Comparison of ENCODE assay signal across 9 mouse cellular contexts in genomic region chr15:98891198-98891742, GRCm38 (mm10). TPM values are rescaled to one million over a fixed set of nuclear protein-coding genes. Genes with fewer than 3 reads are reported as not detected.
DNase-seq lines count a peak whose midpoint lies in the region; ATAC-seq lines count a peak whose summit lies in the region.
"Had no signal": no experiment of that assay in that cellular context is flagged by ENCODE, and none has a peak within 500 bp of the region (broad histone marks: within the 10 kb centered on the region; RNA-seq: fewer than 3 reads in every experiment).

No protein-coding gene starts in this region.

- no peak overlapping the region for H3K9ac ChIP-seq in kidney, embryonic 14.5 days (ENCODE audit: low read depth, low read length)
- no peak overlapping the region for H3K9ac ChIP-seq in limb, embryonic 12.5 days (replicated peaks)

- no peaks in the 10 kb centered on the region for H3K9me3 ChIP-seq in kidney, embryonic 14.5 days (ENCODE audit: control insufficient read depth, low read length)
- no peaks in the 10 kb centered on the region for H3K9me3 ChIP-seq in limb, embryonic 12.5 days

- peak overlapping the region; percentile 34 for H3K4me2 ChIP-seq in kidney, embryonic 14.5 days (replicated peaks; ENCODE audit: low read depth, low read length)
- H3K4me2 ChIP-seq in limb, embryonic 12.5 days, result peak overlapping the region; percentile 23; the same call in 1 of the 2 replicates

- DNase-seq in kidney, postnatal 36 days, result no peak
- DNase-seq in ES-CJ7 (ENCODE audit: low read depth, low spot score), result peak; percentile 90
- peak; percentile 13 for DNase-seq in embryo, embryonic 9.5 days (ENCODE audit: extremely low spot score)
- no peak for DNase-seq in spleen, postnatal 14 days (ENCODE audit: low spot score in 2 of 2)
- no peak for DNase-seq in layer of hippocampus, postnatal 14 days (ENCODE audit: low spot score in 2 of 2)
- DNase-seq in urinary bladder, postnatal 4 days (ENCODE audit: low spot score in 2 of 2), result no peak
- DNase-seq: thymus, postnatal 25 days had no signal

- H3K36me3 ChIP-seq in kidney, embryonic 14.5 days (ENCODE audit: control insufficient read depth, insufficient read depth, low read length), result no peaks in the 10 kb centered on the region
- no peaks in the 10 kb centered on the region for H3K36me3 ChIP-seq in limb, embryonic 12.5 days

- H3K27me3 ChIP-seq in kidney, embryonic 14.5 days (ENCODE audit: control insufficient read depth, insufficient read depth, low read length), result peaks cover 40% of the 10 kb centered on the region
- H3K27me3 ChIP-seq in limb, embryonic 12.5 days, result peaks cover 62% of the 10 kb centered on the region

- no peak for ATAC-seq in kidney, embryonic 14.5 days (ENCODE audit: low FRiP score, low TSS enrichment)
- no peak for ATAC-seq in limb, embryonic 12.5 days (ENCODE audit: insufficient number of reproducible peaks, insufficient read depth, low FRiP score, low TSS enrichment, low read depth)

- WGBS in kidney, embryonic 14.5 days, result 14% methylated on average over 19 of the region's 19 CpGs
- 12% methylated on average over 19 of the region's 19 CpGs for WGBS in limb, embryonic 12.5 days

- H3K27ac ChIP-seq in kidney, embryonic 14.5 days (ENCODE audit: low read depth, low read length), result no peak overlapping the region
- H3K27ac ChIP-seq in limb, embryonic 12.5 days, result no peak overlapping the region

- peak overlapping the region; percentile 17; the same call in 1 of the 2 replicates for H3K4me3 ChIP-seq in kidney, embryonic 14.5 days (ENCODE audit: low read length)
- H3K4me3 ChIP-seq in limb, embryonic 12.5 days (replicated peaks), result no peak overlapping the region; the same call in 1 of the 2 replicates

- peaks cover 26% of the 10 kb centered on the region for H3K4me1 ChIP-seq in kidney, embryonic 14.5 days (ENCODE audit: control insufficient read depth, insufficient read depth, low read length)
- peaks cover 25% of the 10 kb centered on the region for H3K4me1 ChIP-seq in limb, embryonic 12.5 days (replicated peaks)

RNA-seq across cellular contexts. Expression of gene Rhebl1, which starts 3.1 kb away (rescaled TPM):
- 14.4 and 22.4 TPM in 2 replicates for polyA plus RNA-seq in kidney, embryonic 14.5 days (2014; fragmentation: Nextera tagmentation; extraction: Ambion mirVana)
- polyA plus RNA-seq in limb, embryonic 12.5 days (2016; fragmentation: Nextera tagmentation; extraction: Ambion mirVana), result 23.9 and 25.8 TPM in 2 replicates
- total RNA-seq in layer of hippocampus, postnatal 14 days (2021), result 1 to 10 TPM; 8.1 to 9.3 TPM

RNA-seq across cellular contexts. Expression of gene Dhh, which starts 7.1 kb away (rescaled TPM):
- 0.54 and 0.84 TPM in 2 replicates for polyA plus RNA-seq in kidney, embryonic 14.5 days (2014; fragmentation: Nextera tagmentation; extraction: Ambion mirVana)
- 0.52 and 0.74 TPM in 2 replicates for polyA plus RNA-seq in limb, embryonic 12.5 days (2016; fragmentation: Nextera tagmentation; extraction: Ambion mirVana)
- total RNA-seq in layer of hippocampus, postnatal 14 days (2021), result under 1 TPM; 0.31 to 0.35 TPM

RNA-seq across cellular contexts. Expression of gene Kmt2d, which starts 20.3 kb away (rescaled TPM):
- 17.5 and 21.4 TPM in 2 replicates for polyA plus RNA-seq in kidney, embryonic 14.5 days (2014; fragmentation: Nextera tagmentation; extraction: Ambion mirVana)
- polyA plus RNA-seq in limb, embryonic 12.5 days (2016; fragmentation: Nextera tagmentation; extraction: Ambion mirVana), result 13.0 and 14.4 TPM in 2 replicates
- 10 to 100 TPM; 71.7 to 83.1 TPM for total RNA-seq in layer of hippocampus, postnatal 14 days (2021)

RNA-seq across cellular contexts. Expression of gene Lmbr1l, which starts 26.8 kb away (rescaled TPM):
- 5.5 and 8.6 TPM in 2 replicates for polyA plus RNA-seq in kidney, embryonic 14.5 days (2014; fragmentation: Nextera tagmentation; extraction: Ambion mirVana)
- polyA plus RNA-seq in limb, embryonic 12.5 days (2016; fragmentation: Nextera tagmentation; extraction: Ambion mirVana), result 23.4 and 24.1 TPM in 2 replicates
- 10 to 100 TPM; 13.7 to 17.9 TPM for total RNA-seq in layer of hippocampus, postnatal 14 days (2021)

RNA-seq across cellular contexts. Expression of gene Tuba1b, which starts 43.1 kb away (rescaled TPM):
- polyA plus RNA-seq in kidney, embryonic 14.5 days (2014; fragmentation: Nextera tagmentation; extraction: Ambion mirVana), result 1,971 and 2,088 TPM in 2 replicates
- 1,691 and 1,695 TPM in 2 replicates for polyA plus RNA-seq in limb, embryonic 12.5 days (2016; fragmentation: Nextera tagmentation; extraction: Ambion mirVana)
- total RNA-seq in layer of hippocampus, postnatal 14 days (2021), result 100 to 1,000 TPM; 661 to 671 TPM

Comparison
In these comparisons a context has a peak if more than half of its experiments do, and no peak if none do; other contexts are left out.
1. DNase-seq: peak in ES-CJ7 (single experiment) and embryo, embryonic 9.5 days (single experiment); none in kidney, postnatal 36 days (0 of 2), spleen, postnatal 14 days (0 of 2), layer of hippocampus, postnatal 14 days (0 of 2) and urinary bladder, postnatal 4 days (0 of 2).